31 mouse cellular contexts compared by ENCODE assay signal in the genomic region with DNA sequence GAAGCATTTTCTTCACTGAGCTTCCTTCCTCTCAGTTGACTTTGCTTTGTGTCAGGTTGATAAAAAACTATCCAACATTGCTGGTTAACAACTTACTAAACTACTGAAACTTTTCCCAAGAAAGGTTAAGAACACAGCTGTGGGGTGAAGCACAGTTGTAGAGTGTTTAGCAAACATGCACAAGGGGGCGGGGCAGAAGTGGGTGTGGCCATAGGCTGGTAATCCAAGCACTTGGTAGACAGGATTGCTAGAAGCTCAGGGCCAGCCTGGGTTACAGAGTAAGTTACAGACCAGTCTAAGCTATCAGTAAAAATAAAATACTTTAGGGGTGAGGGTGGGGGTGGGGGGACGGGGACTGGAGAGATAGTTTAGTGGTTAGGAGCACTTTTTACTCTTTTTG. TPM values are rescaled to one million over a fixed set of nuclear protein-coding genes. Genes with fewer than 3 reads are reported as not detected.
DNase-seq lines count a peak whose midpoint lies in the region; ATAC-seq and TF ChIP-seq lines count a peak whose summit lies in the region.
"Had no signal": no experiment of that assay in that cellular context is flagged by ENCODE, and none has a peak within 500 bp of the region (broad histone marks: within the 10 kb centered on the region; RNA-seq: fewer than 3 reads in every experiment).

No protein-coding gene starts in this region.

- no peaks in the 10 kb centered on the region for H3K27me3 ChIP-seq in midbrain, postnatal 0 days (ENCODE audit: insufficient read depth, low read length)
- H3K27me3 ChIP-seq: heart, embryonic 13.5 days had no signal

- H3K4me1 ChIP-seq in midbrain, postnatal 0 days (ENCODE audit: insufficient read depth, low read length) = no peaks in the 10 kb centered on the region
- H3K4me1 ChIP-seq: forebrain, embryonic 10.5 days; forebrain, embryonic 13.5 days; heart, embryonic 10.5 days; heart, embryonic 13.5 days had no signal

- DNase-seq in kidney, postnatal 25 days = peak; percentile 7 to 43
- no peak for DNase-seq in kidney, adult 18-20 months
- peak; percentile 9 for DNase-seq in lung, postnatal 36 days
- no peak for DNase-seq in lung, postnatal 4 days
- peak; percentile 30 for DNase-seq in thymus, postnatal 4 days
- no peak for DNase-seq in thymus, adult 18-20 months
- no peak for DNase-seq in midbrain, postnatal 0 days (ENCODE audit: low spot score)
- DNase-seq: adrenal gland, postnatal 10 days; adrenal gland, postnatal 36 days; cerebellum, adult 18-20 months; cerebellum, adult 9-10 months; cerebellum, postnatal 14 days; gastrocnemius, postnatal 10 days; gastrocnemius, postnatal 36 days; heart, adult 2 months; heart, postnatal 14 days; heart, postnatal 4 days had no signal

- no peak overlapping the region for H3K4me2 ChIP-seq in midbrain, postnatal 0 days (ENCODE audit: low read depth, low read length, poor library complexity, severe bottlenecking)
- H3K4me2 ChIP-seq: forebrain, embryonic 13.5 days; heart, embryonic 13.5 days; hindbrain, embryonic 14.5 days had no signal

- TF ChIP-seq CTCF in midbrain, postnatal 0 days (IDR thresholded peaks at IDR 0.05) = no peak

- H3K9me3 ChIP-seq in midbrain, postnatal 0 days (ENCODE audit: low read length) = no peaks in the 10 kb centered on the region
- H3K9me3 ChIP-seq: forebrain, embryonic 10.5 days; forebrain, embryonic 13.5 days; heart, embryonic 10.5 days; heart, embryonic 13.5 days had no signal

- no peak overlapping the region for H3K27ac ChIP-seq in midbrain, postnatal 0 days (ENCODE audit: low read depth, low read length)
- H3K27ac ChIP-seq: forebrain, embryonic 10.5 days; forebrain, embryonic 13.5 days; heart, adult 2 months; heart, embryonic 10.5 days; heart, embryonic 13.5 days; hindbrain, embryonic 14.5 days had no signal

- H3K4me3 ChIP-seq in midbrain, postnatal 0 days (ENCODE audit: low read depth, low read length) = no peak overlapping the region
- H3K4me3 ChIP-seq: forebrain, embryonic 10.5 days; forebrain, embryonic 13.5 days; heart, adult 2 months; heart, embryonic 10.5 days; heart, embryonic 13.5 days had no signal

- WGBS in midbrain, postnatal 0 days = 64% methylated on average over 2 of the region's 2 CpGs

- no peak for ATAC-seq in midbrain, postnatal 0 days (ENCODE audit: low FRiP score)
- ATAC-seq: CD4-positive, CD25-positive, alpha-beta regulatory T cell, adult 4 months; forebrain, embryonic 13.5 days; forebrain, embryonic 16.5 days had no signal

- no peaks in the 10 kb centered on the region for H3K36me3 ChIP-seq in midbrain, postnatal 0 days (ENCODE audit: insufficient read depth, low read length)
- H3K36me3 ChIP-seq: forebrain, embryonic 10.5 days; heart, embryonic 10.5 days; heart, embryonic 13.5 days had no signal

- H3K9ac ChIP-seq in midbrain, postnatal 0 days (replicated peaks; ENCODE audit: low read length, poor library complexity, severe bottlenecking) = no peak overlapping the region
- H3K9ac ChIP-seq: forebrain, embryonic 13.5 days; heart, embryonic 13.5 days; hindbrain, embryonic 14.5 days had no signal

RNA-seq across cellular contexts. Expression of gene B4galnt2, which starts 10.4 kb away (rescaled TPM):
- total RNA-seq in midbrain, postnatal 0 days (2014; rRNA removed) = not detected in 2 replicates
- polyA plus RNA-seq in midbrain, postnatal 0 days (2015; fragmentation: Nextera tagmentation; extraction: Ambion mirVana) = not detected in 2 replicates
- total RNA-seq: adrenal gland, adult 18-20 months; adrenal gland, postnatal 10 days; adrenal gland, postnatal 36 days; gastrocnemius, adult 18-20 months; gastrocnemius, postnatal 10 days; gastrocnemius, postnatal 36 days; granulocyte monocyte progenitor cell, adult 5-6 weeks; heart, adult 2 months; heart, postnatal 14 days; heart, postnatal 4 days had no signal
- polyA plus RNA-seq: C2C12; embryonic facial prominence, embryonic 11.5 days; embryonic facial prominence, embryonic 14.5 days; forebrain, embryonic 10.5 days; forebrain, embryonic 13.5 days; forebrain, embryonic 16.5 days; hindbrain, embryonic 11.5 days; hindbrain, embryonic 14.5 days had no signal

Comparison
In these comparisons a context has a peak if more than half of its experiments do, and no peak if none do; other contexts are left out.
1. DNase-seq: peak in kidney, postnatal 25 days (2 of 2), lung, postnatal 36 days (single experiment) and thymus, postnatal 4 days (single experiment); none in kidney, adult 18-20 months (single experiment), lung, postnatal 4 days (0 of 2), thymus, adult 18-20 months (0 of 2) and midbrain, postnatal 0 days (single experiment).